Mouse (Mus musculus) frontal cortex, postnatal 25 days (tissue): ENCODE data around the gene Tspan17.

Source experiments
- DNase-seq, 2 experiments: peaks; one replicate each; pipeline ENCODE4 v3.0.0; 2022; ENCODE audit warnings: low spot score in 2 of 2

The Tspan17 gene

GRCm38 (mm10) chr13:54788740-54789560 is at the start of gene Tspan17:
Gene Tspan17, plus strand, starts transcription at chr13:54789377.
- peak; percentile 78 to 86 for DNase-seq

DNA sequence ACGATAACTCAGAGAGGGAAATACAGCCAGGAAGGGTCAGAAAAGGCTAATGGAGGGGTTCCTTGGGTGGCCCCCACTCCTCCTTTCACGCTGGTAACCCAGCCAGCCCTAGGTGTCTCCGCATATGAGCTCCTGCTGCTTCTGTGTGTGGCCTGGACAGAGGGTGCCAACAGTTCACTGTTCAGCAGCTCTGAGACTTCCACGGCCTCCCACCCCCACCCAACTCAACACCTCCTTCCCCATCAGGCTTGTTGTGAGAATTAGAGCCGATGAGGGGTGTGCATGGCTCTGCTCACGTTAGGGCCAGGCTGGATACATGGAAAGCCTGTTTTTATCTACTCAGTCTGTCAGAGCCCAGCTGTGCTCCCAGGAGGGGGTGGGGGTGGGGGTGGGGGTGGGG is 43.1 kb upstream of the Tspan17 start:
- DNase-seq, result no peak

DNA sequence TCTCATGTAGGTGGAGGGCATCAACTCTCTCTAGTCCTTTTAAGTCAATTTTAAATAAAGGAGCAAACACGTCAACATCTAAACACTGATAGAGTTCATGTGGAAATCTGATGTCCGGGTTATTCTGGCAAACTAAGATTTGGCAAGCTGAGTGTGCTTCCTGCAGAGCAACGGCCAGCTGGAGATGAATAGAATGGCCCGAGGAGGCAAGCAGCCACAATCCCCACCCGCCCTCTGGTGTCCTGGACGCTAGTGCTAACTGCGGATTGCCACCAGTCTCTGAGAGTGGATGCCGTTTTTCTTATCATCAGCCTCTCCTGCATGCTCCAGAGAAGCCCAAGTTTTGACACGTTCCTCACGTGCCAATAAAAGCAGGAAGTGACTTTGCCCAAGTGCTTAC is 42.3 kb upstream of the Tspan17 start:
- DNase-seq, result no peak

GRCm38 (mm10) chr13:54748190-54748589 is 41.0 kb upstream of the Tspan17 start:
- DNase-seq, result no peak

GRCm38 (mm10) chr13:54748721-54749060 is 40.5 kb upstream of the Tspan17 start:
- DNase-seq, result no peak

DNA sequence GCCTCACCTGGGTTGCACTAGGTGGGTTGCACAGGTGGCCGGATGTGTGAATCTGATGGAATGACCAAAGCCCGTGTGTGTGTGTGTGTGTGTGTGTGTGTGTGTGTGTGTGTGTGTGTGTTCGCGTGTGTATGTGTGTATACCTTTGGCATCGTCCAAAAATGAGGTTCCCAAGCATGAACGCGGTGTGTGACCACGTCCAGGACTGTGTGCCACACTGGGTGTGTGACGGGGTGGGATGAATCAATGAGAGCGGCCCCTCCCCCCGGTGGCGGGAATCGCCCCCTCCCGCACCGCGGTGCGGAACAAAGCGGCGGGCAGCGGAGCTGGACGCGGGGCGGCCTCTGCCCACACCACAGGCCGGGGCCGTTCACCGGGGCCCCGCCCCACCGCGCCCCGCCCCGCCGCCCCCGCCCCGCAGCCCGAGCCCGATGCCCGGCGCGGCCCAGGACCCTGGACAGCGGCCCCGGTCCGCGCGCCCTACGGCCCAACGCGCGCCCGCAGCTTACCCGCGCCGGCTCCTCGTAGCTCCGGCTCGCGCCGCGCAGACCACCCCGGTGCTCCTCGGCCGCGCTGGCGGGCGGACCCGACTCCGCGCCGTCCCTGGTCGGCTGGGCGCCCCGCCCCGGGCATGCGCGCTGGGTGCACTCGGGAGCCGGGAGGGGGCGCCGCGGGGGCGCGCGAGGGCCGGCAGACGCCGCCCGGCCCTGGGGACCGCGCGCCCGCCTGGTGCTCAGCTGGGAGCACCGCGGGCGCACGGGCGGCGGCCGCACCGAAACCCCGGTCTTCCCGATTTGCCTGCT is 39.9 kb upstream of the Tspan17 start:
- DNase-seq, result no peak

- DNase-seq, result no peak
These were observed 39.2 kb upstream of the Tspan17 start, which contains the start of gene Gprin1 for GRCm38 (mm10) chr13:54749864-54750411. Gene Gprin1, minus strand, starts transcription at chr13:54749874.

GRCm38 (mm10) chr13:54750699-54751098 is 38.5 kb upstream of the Tspan17 start:
- no peak for DNase-seq

- peak; percentile 65 to 75 for DNase-seq
These were observed 36.5 kb upstream of the Tspan17 start for GRCm38 (mm10) chr13:54752656-54753055.

DNA sequence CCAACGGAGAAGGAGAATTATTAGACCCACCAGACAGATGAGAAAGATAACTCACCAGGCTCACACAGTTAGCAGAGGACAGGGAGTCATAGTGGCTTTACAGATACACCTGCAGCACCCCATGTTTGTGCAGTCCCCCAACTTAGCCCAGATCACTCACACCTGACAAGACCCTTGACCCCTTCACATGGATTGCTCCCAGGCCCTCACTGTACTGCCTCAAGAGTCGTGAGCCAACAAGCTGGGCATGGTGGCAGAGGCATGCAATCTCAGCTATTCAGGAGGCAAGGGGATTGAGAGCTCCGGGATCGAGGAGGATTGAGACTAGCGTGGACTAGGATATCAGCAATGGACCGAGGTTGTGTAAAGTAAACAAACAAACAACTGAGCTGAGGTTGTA is 35.4 kb upstream of the Tspan17 start:
- DNase-seq, result no peak

- no peak for DNase-seq
These were observed 34.8 kb upstream of the Tspan17 start for GRCm38 (mm10) chr13:54754169-54755080.

DNA sequence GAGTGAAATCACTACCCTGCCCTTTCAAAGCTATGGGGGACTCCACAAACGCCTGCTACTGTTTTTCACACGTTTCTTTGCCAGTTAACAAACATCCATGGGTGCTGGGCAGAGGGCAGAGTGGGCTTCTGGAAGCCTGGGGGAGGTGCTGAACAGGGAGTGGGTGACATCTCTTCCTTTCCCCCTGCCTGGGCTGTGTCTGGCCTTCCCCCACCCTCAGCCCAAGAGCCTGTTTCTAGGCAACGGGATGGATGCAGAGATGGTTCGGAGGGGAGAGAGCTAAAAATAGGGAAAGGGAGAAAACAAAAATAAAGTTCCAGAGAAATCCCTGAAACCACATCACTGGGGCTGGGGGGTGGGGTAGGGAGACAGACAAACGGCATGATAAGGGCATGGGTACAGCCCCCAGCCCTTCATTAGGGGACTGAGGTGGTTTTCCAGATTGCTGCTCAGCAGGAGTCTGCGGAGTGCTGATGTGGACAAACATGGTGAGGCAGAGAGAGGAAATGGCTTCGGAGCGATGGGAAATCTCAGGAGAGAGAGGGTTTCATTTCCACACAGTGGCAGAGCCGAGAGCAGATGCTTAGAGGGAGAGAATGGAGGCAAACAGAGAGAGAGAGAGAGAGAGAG is 33.9 kb upstream of the Tspan17 start:
- DNase-seq, result no peak

GRCm38 (mm10) chr13:54756156-54756712 is 32.9 kb upstream of the Tspan17 start:
- no peak for DNase-seq

DNA sequence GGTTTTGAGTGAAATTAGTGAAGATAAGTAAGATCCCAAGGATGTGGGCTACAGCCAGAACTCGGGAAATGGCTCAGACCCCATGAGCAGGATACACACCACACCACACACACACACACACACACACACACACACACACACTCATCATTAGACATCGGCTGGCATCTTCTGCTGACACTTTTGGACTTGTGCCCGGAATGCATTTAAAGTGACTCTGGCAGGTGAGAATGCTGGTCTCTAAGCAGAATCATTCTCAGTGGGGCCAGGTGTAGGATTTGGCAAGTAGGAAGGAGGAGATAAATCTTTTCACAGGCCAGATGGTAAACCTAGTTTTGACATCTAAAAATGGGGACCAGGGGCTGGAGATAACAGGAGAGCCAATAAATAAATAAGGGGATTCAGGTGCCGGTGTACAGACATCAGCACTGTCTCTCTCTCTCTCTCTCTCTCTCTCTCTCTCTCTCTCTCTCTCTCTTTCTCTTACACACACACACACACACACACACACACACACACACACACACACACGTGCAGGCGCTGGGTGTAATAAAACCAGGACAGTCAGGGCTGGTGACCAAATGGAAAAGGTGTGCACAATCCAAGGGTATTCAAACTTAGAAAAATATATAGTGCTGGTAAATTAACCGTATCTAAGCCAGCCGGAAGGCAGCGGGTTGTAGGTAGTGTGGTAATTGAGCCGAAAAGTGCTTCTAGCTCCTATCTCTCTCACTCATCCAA is 31.9 kb upstream of the Tspan17 start:
- DNase-seq, result no peak

- DNase-seq, result peak; percentile 84 to 86
These were observed 31.0 kb upstream of the Tspan17 start for GRCm38 (mm10) chr13:54758045-54758755.

DNA sequence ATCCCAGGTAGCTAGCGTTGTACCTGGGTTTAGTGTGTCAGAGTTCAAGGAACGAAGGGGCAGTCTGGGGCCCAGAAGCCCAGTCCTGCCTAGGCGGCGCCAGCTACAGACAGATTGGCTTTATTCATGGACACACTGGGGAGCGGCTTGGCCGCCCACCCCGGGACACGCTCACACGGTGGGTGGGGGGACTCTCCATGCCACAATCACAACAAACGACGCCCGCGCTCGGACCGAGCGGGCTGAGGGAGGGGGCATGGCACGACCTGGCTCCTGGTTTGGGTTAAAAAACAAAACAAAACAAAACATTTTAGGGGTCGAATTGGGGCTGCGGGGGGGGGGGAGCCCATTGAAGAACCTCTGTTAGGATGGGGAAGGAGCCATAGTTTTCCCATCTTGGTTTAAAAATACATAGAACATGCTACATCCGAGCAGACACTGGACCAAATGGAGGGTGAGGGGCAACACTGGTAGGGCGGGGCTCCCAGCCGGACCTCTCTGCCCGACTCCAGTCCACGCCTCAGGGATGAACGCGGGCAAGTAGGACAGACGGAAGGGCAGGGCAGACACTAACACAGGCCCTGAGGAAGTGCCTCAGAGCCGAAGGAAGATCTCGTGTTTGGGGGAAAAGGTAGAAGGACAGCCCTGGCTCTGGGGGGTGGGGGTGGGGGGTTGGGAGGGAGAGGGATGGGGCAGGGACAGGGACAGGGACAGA is 30.3 kb upstream of the Tspan17 start:
- DNase-seq, result no peak

GRCm38 (mm10) chr13:54759496-54759895 is 29.7 kb upstream of the Tspan17 start:
- DNase-seq, result no peak

GRCm38 (mm10) chr13:54760164-54760795 is 28.9 kb upstream of the Tspan17 start:
- DNase-seq, result peak in 1 of 2 experiments; percentile 66
